Mouse (Mus musculus): ENCODE measurements at regions not wholly inside any gene's neighbourhood (a gene's known extent, or its start where the extent isn't known, plus 50 kb on each side); places are given as distances from the start of the nearest gene placed in this dataset.

GRCm38 (mm10) chr11:55946028-55946427 lies 94.8 kb downstream of the Nmur2 start:
- H3K36me3 ChIP-seq (ENCODE audit: control insufficient read depth, insufficient read depth, low read length), result no peaks in the 10 kb centered on the region
- H3K4me1 ChIP-seq (ENCODE audit: control insufficient read depth, insufficient read depth, low read length), result no peaks in the 10 kb centered on the region
- H3K27me3 ChIP-seq (replicated peaks; ENCODE audit: control insufficient read depth, insufficient read depth, low read length), result no peaks in the 10 kb centered on the region
- WGBS, result 63% methylated on average over 3 of the region's 3 CpGs
- no peak overlapping the region for H3K4me3 ChIP-seq (ENCODE audit: insufficient read depth, low read depth, low read length)
- no peak for DNase-seq
- TF ChIP-seq CTCF (conservative IDR thresholded peaks at IDR 0.05; ENCODE audit: insufficient read depth, insufficient read length, low read depth, low read length) (no peak), POLR2A (IDR thresholded peaks at IDR 0.05; ENCODE audit: low read depth, low read length) (no peak)
- H3K27ac ChIP-seq (ENCODE audit: insufficient read depth, low read depth, low read length), result no peak overlapping the region

- no peaks in the 10 kb centered on the region for H3K27me3 ChIP-seq (replicated peaks; ENCODE audit: control insufficient read depth, insufficient read depth, low read length)
- TF ChIP-seq POLR2A (IDR thresholded peaks at IDR 0.05; ENCODE audit: low read depth, low read length), result no peak
- TF ChIP-seq CTCF (conservative IDR thresholded peaks at IDR 0.05; ENCODE audit: insufficient read depth, insufficient read length, low read depth, low read length), result no peak
- no peak overlapping the region for H3K4me3 ChIP-seq (ENCODE audit: insufficient read depth, low read depth, low read length)
- DNase-seq, result no peak
- no peaks in the 10 kb centered on the region for H3K4me1 ChIP-seq (ENCODE audit: control insufficient read depth, insufficient read depth, low read length)
- WGBS, result 83% methylated on average over 2 of the region's 2 CpGs
- no peak overlapping the region for H3K27ac ChIP-seq (ENCODE audit: insufficient read depth, low read depth, low read length)
- no peaks in the 10 kb centered on the region for H3K36me3 ChIP-seq (ENCODE audit: control insufficient read depth, insufficient read depth, low read length)
Measured at GRCm38 (mm10) chr11:55939983-55940382, 100.8 kb downstream of the Nmur2 start.

- H3K27ac ChIP-seq (ENCODE audit: insufficient read depth, low read depth, low read length), result no peak overlapping the region
- H3K4me1 ChIP-seq (ENCODE audit: control insufficient read depth, insufficient read depth, low read length), result no peaks in the 10 kb centered on the region
- H3K4me3 ChIP-seq (ENCODE audit: insufficient read depth, low read depth, low read length), result no peak overlapping the region
- no peak for DNase-seq
- H3K27me3 ChIP-seq (replicated peaks; ENCODE audit: control insufficient read depth, insufficient read depth, low read length), result no peaks in the 10 kb centered on the region
- WGBS, result 79% methylated on average over 5 of the region's 5 CpGs
- no peaks in the 10 kb centered on the region for H3K36me3 ChIP-seq (ENCODE audit: control insufficient read depth, insufficient read depth, low read length)
- TF ChIP-seq CTCF (conservative IDR thresholded peaks at IDR 0.05; ENCODE audit: insufficient read depth, insufficient read length, low read depth, low read length) (no peak), POLR2A (IDR thresholded peaks at IDR 0.05; ENCODE audit: low read depth, low read length) (no peak)
Measured at GRCm38 (mm10) chr11:55926366-55926765, 114.4 kb downstream of the Nmur2 start.

- DNase-seq, result no peak
- Histone ChIP-seq H3K27ac (ENCODE audit: insufficient read depth, low read depth, low read length) (no peak overlapping the region), H3K36me3 (ENCODE audit: control insufficient read depth, insufficient read depth, low read length) (no peaks in the 10 kb centered on the region), H3K4me3 (ENCODE audit: insufficient read depth, low read depth, low read length) (no peak overlapping the region), H3K27me3 (replicated peaks; ENCODE audit: control insufficient read depth, insufficient read depth, low read length) (no peaks in the 10 kb centered on the region), H3K4me1 (ENCODE audit: control insufficient read depth, insufficient read depth, low read length) (no peaks in the 10 kb centered on the region)
- 70% methylated on average over 3 of the region's 3 CpGs for WGBS
- TF ChIP-seq CTCF (conservative IDR thresholded peaks at IDR 0.05; ENCODE audit: insufficient read depth, insufficient read length, low read depth, low read length) (no peak), POLR2A (IDR thresholded peaks at IDR 0.05; ENCODE audit: low read depth, low read length) (no peak)
Measured at GRCm38 (mm10) chr11:55919066-55919465, 121.7 kb downstream of the Nmur2 start.

GRCm38 (mm10) chr11:55918411-55918810 lies 122.4 kb downstream of the Nmur2 start:
- TF ChIP-seq CTCF (conservative IDR thresholded peaks at IDR 0.05; ENCODE audit: insufficient read depth, insufficient read length, low read depth, low read length), result no peak
- 80% methylated on average over 5 of the region's 5 CpGs for WGBS
- no peak for DNase-seq

GRCm38 (mm10) chr11:55897506-55897905 lies 143.3 kb downstream of the Nmur2 start:
- Histone ChIP-seq H3K36me3 (ENCODE audit: control insufficient read depth, insufficient read depth, low read length) (no peaks in the 10 kb centered on the region), H3K27me3 (replicated peaks; ENCODE audit: control insufficient read depth, insufficient read depth, low read length) (no peaks in the 10 kb centered on the region), H3K4me1 (ENCODE audit: control insufficient read depth, insufficient read depth, low read length) (no peaks in the 10 kb centered on the region), H3K27ac (ENCODE audit: insufficient read depth, low read depth, low read length) (no peak overlapping the region), H3K4me3 (ENCODE audit: insufficient read depth, low read depth, low read length) (no peak overlapping the region)
- WGBS, result 15% methylated on average over 6 of the region's 6 CpGs
- TF ChIP-seq CTCF (conservative IDR thresholded peaks at IDR 0.05; ENCODE audit: insufficient read depth, insufficient read length, low read depth, low read length) (no peak), POLR2A (IDR thresholded peaks at IDR 0.05; ENCODE audit: low read depth, low read length) (no peak)
- peak; percentile 28 for DNase-seq

More at GRCm38 (mm10) chr11:55918411-55918810, 122.4 kb downstream of the Nmur2 start:
- H3K27ac ChIP-seq (ENCODE audit: insufficient read depth, low read depth, low read length), result no peak overlapping the region
- no peaks in the 10 kb centered on the region for H3K36me3 ChIP-seq (ENCODE audit: control insufficient read depth, insufficient read depth, low read length)
- H3K4me3 ChIP-seq (ENCODE audit: insufficient read depth, low read depth, low read length), result no peak overlapping the region
- no peaks in the 10 kb centered on the region for H3K4me1 ChIP-seq (ENCODE audit: control insufficient read depth, insufficient read depth, low read length)
- H3K27me3 ChIP-seq (replicated peaks; ENCODE audit: control insufficient read depth, insufficient read depth, low read length), result no peaks in the 10 kb centered on the region

GRCm38 (mm10) chr11:55890161-55890560 lies 150.6 kb downstream of the Nmur2 start:
- no peaks in the 10 kb centered on the region for H3K36me3 ChIP-seq (ENCODE audit: control insufficient read depth, insufficient read depth, low read length)
- no peaks in the 10 kb centered on the region for H3K27me3 ChIP-seq (replicated peaks; ENCODE audit: control insufficient read depth, insufficient read depth, low read length)
- WGBS, result 78% methylated on average over 4 of the region's 4 CpGs
- no peak overlapping the region for H3K27ac ChIP-seq (ENCODE audit: insufficient read depth, low read depth, low read length)
- TF ChIP-seq CTCF (conservative IDR thresholded peaks at IDR 0.05; ENCODE audit: insufficient read depth, insufficient read length, low read depth, low read length), result no peak
- TF ChIP-seq POLR2A (IDR thresholded peaks at IDR 0.05; ENCODE audit: low read depth, low read length), result no peak
- no peaks in the 10 kb centered on the region for H3K4me1 ChIP-seq (ENCODE audit: control insufficient read depth, insufficient read depth, low read length)
- DNase-seq, result no peak
- H3K4me3 ChIP-seq (ENCODE audit: insufficient read depth, low read depth, low read length), result no peak overlapping the region

- Histone ChIP-seq H3K4me3 (ENCODE audit: insufficient read depth, low read depth, low read length) (no peak overlapping the region), H3K27me3 (replicated peaks; ENCODE audit: control insufficient read depth, insufficient read depth, low read length) (no peaks in the 10 kb centered on the region), H3K36me3 (ENCODE audit: control insufficient read depth, insufficient read depth, low read length) (no peaks in the 10 kb centered on the region), H3K4me1 (ENCODE audit: control insufficient read depth, insufficient read depth, low read length) (no peaks in the 10 kb centered on the region), H3K27ac (ENCODE audit: insufficient read depth, low read depth, low read length) (no peak overlapping the region)
- DNase-seq, result no peak
- no peak for TF ChIP-seq POLR2A (IDR thresholded peaks at IDR 0.05; ENCODE audit: low read depth, low read length)
- no peak for TF ChIP-seq CTCF (conservative IDR thresholded peaks at IDR 0.05; ENCODE audit: insufficient read depth, insufficient read length, low read depth, low read length)
- WGBS, result 94% methylated on average over 2 of the region's 2 CpGs
Measured at GRCm38 (mm10) chr11:55878631-55879030, 162.2 kb downstream of the Nmur2 start.
